Mouse (Mus musculus) lung, postnatal 25 days (tissue): ENCODE data around the gene Ddx54.

Experiments used
- DNase-seq: peaks from one replicate; pipeline ENCODE4 v3.0.0; 2022; ENCODE audit warnings: low spot score

Ddx54 gene

GRCm38 (mm10) chr5:120612442-120612821 is at the start of gene Ddx54, which contains the start of gene Rita1:
Ddx54 (plus strand) TSS chr5:120612739.
Rita1 (minus strand) TSS chr5:120612589.
- peak; percentile 97 for DNase-seq

- DNase-seq: peak; percentile 66
Measured at GRCm38 (mm10) chr5:120562956-120563913, 49.3 kb upstream of the Ddx54 start.

- DNase-seq: no peak
Measured at GRCm38 (mm10) chr5:120563914-120564311, 48.6 kb upstream of the Ddx54 start.

DNA sequence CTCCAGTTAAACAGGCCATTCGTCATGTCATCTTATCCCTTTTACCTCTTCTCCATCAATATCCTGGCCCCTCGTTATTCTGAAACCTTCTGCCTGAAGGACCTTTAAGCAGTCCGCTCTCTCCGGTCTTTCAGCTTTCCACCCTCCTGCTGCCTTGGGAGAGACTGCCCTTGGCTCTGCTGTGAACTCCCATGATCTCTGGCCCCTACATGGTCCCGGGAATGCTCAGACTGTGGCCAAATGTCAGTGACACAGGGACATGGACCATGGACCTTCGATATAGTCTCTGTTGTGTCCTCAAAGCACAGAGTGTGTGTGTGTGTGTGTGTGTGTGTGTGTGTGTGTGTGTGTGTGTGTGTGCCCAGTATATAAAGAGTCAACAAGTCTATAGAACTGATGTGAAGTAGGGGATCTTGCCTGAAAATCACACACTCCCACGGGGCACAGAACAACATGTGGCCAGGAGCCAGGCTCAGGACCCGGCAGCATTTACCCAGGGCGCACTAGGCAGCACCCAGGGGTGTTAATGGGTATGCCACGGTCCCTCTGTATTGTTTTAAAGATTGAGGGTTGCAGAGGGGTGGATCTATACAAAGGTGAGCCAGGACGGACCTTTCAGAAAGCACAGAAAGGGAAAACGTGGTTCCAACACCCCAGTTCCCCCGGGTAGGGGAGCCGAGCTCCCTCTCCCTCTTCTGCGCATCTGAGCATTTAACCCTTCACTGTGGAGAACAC is 47.2 kb upstream of the Ddx54 start:
- DNase-seq: no peak

DNA sequence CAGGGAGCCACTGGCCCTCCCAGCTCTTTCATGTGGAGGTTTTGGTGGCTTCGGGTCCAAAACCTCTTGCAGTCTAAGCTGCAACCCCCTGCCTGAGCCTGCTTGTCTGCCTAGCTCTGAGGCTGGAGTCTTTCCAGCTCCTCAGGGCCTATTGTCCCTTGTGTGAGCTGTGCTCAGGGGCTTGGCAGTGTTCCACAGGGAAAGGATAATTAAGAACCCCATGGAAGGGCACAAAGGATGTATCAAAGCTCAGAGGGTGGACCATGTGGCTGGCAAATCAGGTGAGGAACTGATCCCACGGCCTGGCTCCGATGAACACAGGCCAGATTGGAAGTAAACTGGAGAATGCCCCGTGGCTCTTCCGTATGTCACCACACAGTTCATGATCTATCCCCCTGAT is 46.4 kb upstream of the Ddx54 start:
- DNase-seq: no peak

DNA sequence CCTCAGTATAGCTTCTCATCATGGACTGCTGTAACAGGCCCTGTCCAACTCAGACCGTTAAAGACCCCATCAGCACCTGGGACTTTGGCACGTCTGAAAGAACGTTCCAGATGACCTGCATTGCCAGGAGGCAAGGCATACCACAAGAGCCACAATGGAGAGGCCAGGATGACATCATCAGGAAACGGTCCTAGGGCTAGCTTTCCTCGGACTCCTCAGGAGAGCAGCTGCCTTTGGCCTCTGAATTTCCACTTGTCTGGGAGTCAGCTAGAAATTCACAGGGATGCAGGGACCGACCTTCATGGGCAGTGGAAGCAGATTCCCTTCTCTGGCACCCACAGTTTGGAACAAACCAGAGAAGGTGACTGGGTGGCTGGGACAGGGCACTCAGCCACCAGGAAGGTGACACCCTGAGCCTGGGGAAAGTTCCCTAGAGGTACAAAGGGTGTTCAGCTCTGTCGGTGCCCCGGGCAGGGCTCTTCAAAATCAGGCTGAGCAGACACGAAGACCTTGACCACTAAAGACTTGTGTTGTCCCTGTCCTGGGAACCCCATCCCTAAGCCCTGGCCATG is 45.8 kb upstream of the Ddx54 start:
- DNase-seq: no peak

DNA sequence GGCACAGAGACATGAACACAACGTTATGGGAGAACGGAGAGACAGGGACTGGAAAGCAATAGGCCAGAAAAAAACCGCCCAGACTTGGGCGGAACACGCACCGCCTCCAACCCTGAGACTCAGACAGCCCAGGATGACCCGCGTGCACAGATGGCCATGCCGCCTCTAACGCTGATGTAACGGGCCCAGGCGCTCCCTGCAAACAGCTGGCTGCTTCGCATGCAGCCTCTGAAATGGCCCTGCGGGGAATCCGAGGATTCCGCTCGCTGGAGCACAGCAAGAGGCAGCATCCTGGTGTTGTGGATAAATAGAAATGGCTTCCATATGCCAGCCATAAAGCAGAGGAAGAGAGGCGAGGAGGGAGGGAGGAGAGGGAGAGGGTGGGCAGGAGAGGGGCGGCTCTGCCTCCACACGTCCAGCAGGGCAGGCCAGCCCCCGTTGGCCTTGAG is 45.3 kb upstream of the Ddx54 start:
- peak; percentile 52 for DNase-seq

DNA sequence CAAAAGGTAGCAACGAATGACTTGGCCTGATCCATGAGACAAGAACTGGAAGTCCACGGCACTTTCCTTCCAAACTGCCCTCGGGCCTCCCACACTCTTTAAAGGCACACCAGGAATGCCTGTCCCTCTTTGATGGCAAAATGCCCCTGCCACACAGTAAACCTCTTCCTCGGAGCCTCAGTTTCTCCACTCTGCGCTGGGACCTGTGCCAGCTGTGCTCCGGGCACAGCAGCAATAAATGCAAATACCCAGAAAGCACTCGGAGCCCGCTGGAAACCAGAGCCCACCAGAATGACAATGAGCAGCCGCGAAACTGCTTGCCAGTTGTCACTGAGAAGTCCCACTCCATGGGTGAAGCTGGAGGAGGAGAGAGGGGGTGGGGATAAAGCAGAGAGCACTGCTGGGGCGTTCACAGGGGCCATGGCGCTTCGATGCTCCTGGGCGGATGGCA is 44.8 kb upstream of the Ddx54 start:
- no peak for DNase-seq

DNA sequence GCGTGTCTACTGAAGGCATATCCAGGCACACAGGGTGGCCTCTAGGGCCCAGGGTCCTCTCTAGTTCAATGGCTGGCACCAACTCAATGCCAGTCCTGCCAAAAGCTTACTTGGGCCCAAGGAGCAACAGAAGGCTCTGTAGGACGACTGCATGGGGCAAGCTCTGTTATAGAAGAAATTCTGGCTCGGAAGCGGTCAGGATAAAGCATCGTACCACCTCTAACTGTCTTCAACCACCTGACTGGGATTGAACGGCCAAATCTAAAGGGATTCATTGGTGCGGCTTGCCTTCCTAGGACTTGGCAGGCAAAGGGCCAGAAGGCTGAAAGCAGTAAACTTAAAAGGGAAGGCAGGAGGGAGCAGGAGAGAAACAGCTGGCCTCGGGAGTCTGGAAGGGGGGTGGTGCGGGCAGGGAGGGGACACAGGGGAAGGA is 44.2 kb upstream of the Ddx54 start:
- DNase-seq: no peak

DNA sequence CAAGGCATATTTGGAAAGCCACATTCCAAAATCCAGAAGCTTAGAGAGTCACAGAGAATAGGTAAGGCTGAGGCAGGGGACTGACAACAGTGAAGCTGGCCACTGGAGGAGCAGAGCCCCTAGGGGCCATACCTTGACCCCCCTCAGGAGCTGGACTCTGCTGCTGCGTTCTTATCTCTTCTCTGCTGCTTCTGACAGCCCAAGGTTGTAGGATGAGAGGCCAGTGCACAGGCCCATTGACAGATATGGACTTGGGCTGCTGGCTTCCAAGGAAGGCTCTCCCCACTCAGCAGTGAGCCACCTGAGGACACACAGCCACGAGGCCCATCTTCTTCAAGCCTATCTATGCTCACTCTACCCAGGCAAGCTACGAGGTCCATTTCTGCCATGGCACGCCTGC is 43.6 kb upstream of the Ddx54 start:
- DNase-seq: no peak

GRCm38 (mm10) chr5:120569791-120570190 is 42.7 kb upstream of the Ddx54 start:
- DNase-seq: no peak

DNA sequence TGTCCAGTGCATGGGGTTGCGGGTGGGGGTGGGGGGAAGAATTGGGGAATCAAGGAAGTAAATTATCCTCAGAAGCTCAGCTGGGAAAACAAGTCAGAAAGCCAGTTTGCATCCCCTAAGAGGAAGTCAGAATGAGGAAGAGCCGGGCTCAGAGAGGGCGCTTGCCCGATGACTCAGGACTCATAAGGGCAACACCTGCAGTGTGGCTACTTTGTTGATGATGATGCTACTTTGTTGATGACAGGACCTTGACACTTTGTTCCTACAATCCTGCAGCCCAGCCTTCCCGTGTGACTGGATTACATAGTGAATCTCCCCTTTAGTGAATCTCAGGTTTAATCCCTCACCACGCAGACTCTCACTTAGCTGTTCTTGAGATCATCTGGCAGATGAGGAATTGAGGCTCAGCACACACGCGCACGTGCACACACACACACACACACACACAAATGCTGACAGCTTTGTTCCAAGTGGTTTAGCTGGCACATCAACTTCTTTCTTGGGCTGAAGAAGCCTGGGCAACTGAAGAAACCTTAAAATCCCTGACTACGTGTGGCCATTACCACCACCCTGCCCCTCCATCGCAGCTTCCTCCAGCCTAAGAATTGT is 42.1 kb upstream of the Ddx54 start:
- no peak for DNase-seq

GRCm38 (mm10) chr5:120571056-120571740 is 41.3 kb upstream of the Ddx54 start:
- DNase-seq: no peak

DNA sequence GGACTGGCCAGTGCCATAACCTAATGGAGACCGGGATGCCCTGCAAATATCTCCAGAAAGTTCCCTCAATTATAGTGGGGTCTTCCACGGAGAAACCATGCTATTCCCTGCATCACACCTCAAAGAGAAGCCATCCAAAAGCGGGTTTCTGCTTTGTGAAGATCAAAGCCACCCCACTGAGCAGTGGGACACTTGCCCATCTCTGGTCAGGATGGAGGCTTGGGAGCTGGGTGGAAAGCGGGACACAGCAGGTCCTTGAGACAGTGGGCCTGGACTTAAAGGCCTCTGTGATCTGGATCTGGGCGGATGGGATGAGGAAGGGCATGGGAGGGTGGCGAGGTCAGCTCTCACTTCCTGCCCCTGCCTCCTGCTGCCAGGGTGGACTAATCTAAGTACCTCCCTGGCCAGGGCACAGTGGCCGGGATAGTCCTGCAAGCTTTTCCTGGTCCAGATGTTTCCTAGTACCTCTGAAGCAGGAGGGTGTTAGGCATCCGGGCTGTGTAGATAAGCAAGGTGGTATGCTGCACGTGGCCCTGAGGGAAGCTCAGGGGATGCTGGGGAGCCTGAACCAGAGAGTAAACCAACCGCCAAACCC is 38.0 kb upstream of the Ddx54 start:
- no peak for DNase-seq

GRCm38 (mm10) chr5:120576781-120577301 is 35.7 kb upstream of the Ddx54 start:
- DNase-seq: no peak

DNA sequence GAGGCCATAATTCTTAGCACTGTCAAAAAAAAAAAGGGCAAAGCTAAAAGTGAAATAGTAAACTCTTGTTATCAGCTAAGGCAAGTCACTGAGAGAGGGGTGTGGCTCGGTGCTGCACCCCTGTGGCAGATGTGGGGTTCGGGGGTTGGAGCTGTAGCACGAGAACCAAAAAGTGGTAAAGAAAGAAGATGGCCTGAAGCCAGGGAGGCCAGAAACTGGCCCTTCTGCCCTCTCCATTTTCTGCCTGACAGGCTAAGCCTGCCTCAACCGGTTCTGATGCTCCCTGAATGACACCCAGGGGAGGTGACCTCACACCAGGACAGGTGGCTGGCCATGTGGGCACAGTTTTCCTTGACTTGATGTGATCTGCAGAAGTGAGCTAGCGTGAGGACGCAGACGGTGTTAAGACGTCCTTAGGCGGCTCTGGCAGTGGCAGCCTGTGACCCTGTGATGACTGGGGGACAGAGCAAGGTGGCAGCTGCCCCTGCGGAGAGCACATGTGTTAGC is 34.6 kb upstream of the Ddx54 start:
- no peak for DNase-seq

GRCm38 (mm10) chr5:120578504-120579081 is 33.9 kb upstream of the Ddx54 start:
- DNase-seq: peak; percentile 66

DNA sequence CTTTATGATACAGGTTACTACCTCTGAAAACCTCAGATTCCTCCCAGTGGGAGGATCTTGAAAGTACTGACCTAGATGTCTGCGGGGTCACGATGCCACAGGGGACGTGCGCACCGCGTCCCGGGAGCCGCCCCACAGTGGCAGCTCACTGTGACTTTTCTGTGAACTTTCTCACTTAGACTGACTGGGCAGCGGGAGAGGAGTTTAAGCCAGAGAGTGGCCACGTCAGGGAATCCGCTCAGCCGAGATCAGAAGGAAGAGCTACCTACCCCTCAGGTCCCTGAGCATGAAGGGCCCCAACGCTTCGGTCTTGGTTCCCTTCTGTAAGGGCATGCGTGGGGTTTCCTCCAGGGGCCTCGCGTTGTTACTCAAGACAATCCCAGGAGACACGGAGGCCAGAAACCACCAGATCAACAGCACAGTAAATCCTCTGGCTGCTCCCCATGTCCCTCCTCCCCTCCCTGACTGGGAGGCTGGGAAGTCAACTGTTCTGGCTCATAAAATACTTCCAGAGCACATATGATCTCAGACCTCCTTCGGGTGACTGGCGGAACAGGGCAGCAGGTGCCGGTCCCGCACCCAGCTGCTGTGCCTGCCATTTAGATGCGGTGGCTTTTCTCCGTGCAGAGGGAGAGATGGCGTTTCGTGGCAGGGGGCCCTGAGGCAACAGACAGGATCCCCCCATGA is 33.2 kb upstream of the Ddx54 start:
- no peak for DNase-seq

GRCm38 (mm10) chr5:120579898-120580626 is 32.5 kb upstream of the Ddx54 start:
- no peak for DNase-seq
